Mouse (Mus musculus) limb, embryonic 11.5 days (tissue): ENCODE results near the gene Tgif1. TPM values are rescaled to one million over a fixed set of nuclear protein-coding genes. Genes with fewer than 3 reads are reported as not detected.

ENCODE experiments used
- microRNA counts: library from miRNA; unstranded; fragments of <30 nt; microRNA quantifications from one replicate; lab custom pipeline; 2016
- microRNA-seq: library from miRNA; unstranded; fragments of <30 nt; microRNA quantifications from one replicate; pipeline ENCODE4, GENCODE M21; 2016
- polyA plus RNA-seq: library from polyadenylated mRNA; unstranded; fragments of >200 nt; fragmentation: Nextera tagmentation; extraction: Ambion mirVana; gene quantifications from 2 replicates; pipeline ENCODE4 v1.2.1, GENCODE M21; 2014

Tgif1 gene
- polyA plus RNA-seq, 1 experiment from 2014 or later = 106 TPM

MicroRNAs encoded within 50 kb of the gene (microRNA counts, 519-probe panel; counts per million panel counts)
- not detected for microRNA mmu-miR-1195 (lab: Ali Mortazavi, UCI)

Small RNAs within 50 kb of the gene (microRNA-seq; reads per million reads assigned to microRNA genes)
- not detected for gene Mir1195

Other genes starting within 250 kb of the Tgif1 start
- 4.5 and 4.7 TPM in 2 replicates for gene Myom1, start 149.1 kb upstream of the Tgif1 start, polyA plus RNA-seq
- 576 and 577 TPM in 2 replicates for gene Myl12a, start 149.3 kb upstream of the Tgif1 start, polyA plus RNA-seq